Mouse (Mus musculus): ENCODE measurements around the gene Abcc8. TPM values are rescaled to one million over a fixed set of nuclear protein-coding genes. Genes with fewer than 3 reads are reported as not detected.

Abcc8 gene
- polyA plus RNA-seq, 2 experiments = 0.13 TPM

DNA sequence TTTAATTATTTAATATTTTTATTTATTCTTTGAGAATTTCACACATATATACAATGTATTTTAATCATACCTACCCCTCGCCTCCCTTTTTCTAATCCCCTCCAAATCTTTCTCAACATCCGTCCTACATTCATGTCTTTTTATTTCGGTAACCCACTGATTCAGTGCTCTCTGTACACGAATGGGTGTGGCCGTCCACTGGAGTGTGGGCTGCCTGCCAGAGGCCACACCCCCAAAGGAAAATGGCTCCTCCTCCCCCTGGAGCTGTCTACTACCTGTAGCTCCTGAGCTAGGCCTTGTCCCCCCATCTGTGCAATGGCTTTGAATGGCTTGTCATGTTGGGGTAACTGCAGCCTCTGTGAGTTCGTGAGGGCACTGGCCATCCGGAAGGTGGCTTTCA, 103.0 kb downstream of the Abcc8 start:
- Histone ChIP-seq H3K4me3 (ENCODE audit: insufficient read depth in 1 of 2, low read depth in 2 of 2, low read length in 2 of 2) (no peak overlapping the region), H3K9ac (replicated peaks) (no peak overlapping the region), H3K27me3 (ENCODE audit: control insufficient read depth, insufficient read depth, low read length) (no peaks in the 10 kb centered on the region), H3K27ac (no peak overlapping the region), H3K36me3 (replicated peaks; ENCODE audit: control insufficient read depth, insufficient read depth, low read depth) (peaks cover 30% of the 10 kb centered on the region), H3K4me2 (ENCODE audit: low read depth) (no peak overlapping the region), H3K4me1 (replicated peaks; ENCODE audit: control insufficient read depth in 2 of 2, insufficient read depth in 2 of 2, low read length in 1 of 2) (no peaks in the 10 kb centered on the region), H3K9me3 (ENCODE audit: control insufficient read depth, low read length) (no peaks in the 10 kb centered on the region)
- ATAC-seq (ENCODE audit: insufficient read depth) (no peak), DNase-seq (ENCODE audit: low read depth in 3 of 3, low spot score in 3 of 3) (no peak)
- no peak for TF ChIP-seq CTCF (IDR thresholded peaks at IDR 0.05; ENCODE audit: low read depth)
- TF ChIP-seq EP300 (IDR thresholded peaks at IDR 0.05; ENCODE audit: low read depth) = no peak
- 68% methylated on average over 7 of the region's 7 CpGs for WGBS (ENCODE audit: insufficient replicate concordance)

DNA sequence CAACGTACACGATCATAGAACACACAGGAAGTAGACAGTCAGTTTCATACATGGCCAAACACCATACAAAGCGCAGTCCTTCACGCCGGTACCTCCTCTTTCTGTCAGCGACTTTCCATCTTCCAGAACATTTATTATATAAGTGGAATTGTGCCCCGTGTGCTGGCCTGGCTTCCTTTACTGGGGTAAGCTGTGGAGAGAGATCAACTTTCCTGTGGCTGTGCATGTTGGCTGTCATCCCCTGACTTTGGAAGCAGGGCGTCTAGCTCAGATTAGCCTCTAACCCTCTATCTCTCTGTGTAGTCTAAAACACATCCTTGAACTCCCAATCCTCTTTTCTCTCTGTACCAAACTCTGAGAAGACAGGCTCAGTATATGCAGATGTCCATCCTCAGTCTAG, 111.0 kb downstream of the Abcc8 start:
- TF ChIP-seq EP300 (IDR thresholded peaks at IDR 0.05; ENCODE audit: low read depth) (no peak), CTCF (IDR thresholded peaks at IDR 0.05; ENCODE audit: low read depth) (no peak)
- ATAC-seq (ENCODE audit: insufficient read depth) (no peak), DNase-seq (ENCODE audit: low read depth in 3 of 3, low spot score in 3 of 3) (no peak)
- no peaks in the 10 kb centered on the region for H3K9me3 ChIP-seq (ENCODE audit: control insufficient read depth, low read length)
- H3K4me3 ChIP-seq (ENCODE audit: insufficient read depth in 1 of 2, low read depth in 2 of 2, low read length in 2 of 2) = no peak overlapping the region
- no peaks in the 10 kb centered on the region for H3K27me3 ChIP-seq (ENCODE audit: control insufficient read depth, insufficient read depth, low read length)
- H3K4me1 ChIP-seq (replicated peaks; ENCODE audit: control insufficient read depth in 2 of 2, insufficient read depth in 2 of 2, low read length in 1 of 2) = no peaks in the 10 kb centered on the region
- 79% methylated on average over 8 of the region's 8 CpGs for WGBS (ENCODE audit: insufficient replicate concordance)
- H3K27ac ChIP-seq = no peak overlapping the region
- H3K4me2 ChIP-seq (ENCODE audit: low read depth) = no peak overlapping the region
- H3K36me3 ChIP-seq (replicated peaks; ENCODE audit: control insufficient read depth, insufficient read depth, low read depth) = peaks cover 27% of the 10 kb centered on the region
- H3K9ac ChIP-seq (replicated peaks) = no peak overlapping the region

GRCm38 (mm10) chr7:46063296-46063695, 116.5 kb downstream of the Abcc8 start:
- H3K9ac ChIP-seq (replicated peaks) = no peak overlapping the region
- H3K4me1 ChIP-seq (replicated peaks; ENCODE audit: control insufficient read depth in 2 of 2, insufficient read depth in 2 of 2, low read length in 1 of 2) = no peaks in the 10 kb centered on the region
- no peak overlapping the region for H3K4me2 ChIP-seq (ENCODE audit: low read depth)
- no peaks in the 10 kb centered on the region for H3K27me3 ChIP-seq (ENCODE audit: control insufficient read depth, insufficient read depth, low read length)
- ATAC-seq (ENCODE audit: insufficient read depth) = no peak
- DNase-seq (ENCODE audit: low read depth in 3 of 3, low spot score in 3 of 3) = no peak
- H3K27ac ChIP-seq = no peak overlapping the region
- no peak overlapping the region for H3K4me3 ChIP-seq (ENCODE audit: insufficient read depth in 1 of 2, low read depth in 2 of 2, low read length in 2 of 2)
- no peaks in the 10 kb centered on the region for H3K9me3 ChIP-seq (ENCODE audit: control insufficient read depth, low read length)
- 86% methylated on average over 6 of the region's 6 CpGs for WGBS (ENCODE audit: insufficient replicate concordance)
- no peak for TF ChIP-seq CTCF (IDR thresholded peaks at IDR 0.05; ENCODE audit: low read depth)
- no peak for TF ChIP-seq EP300 (IDR thresholded peaks at IDR 0.05; ENCODE audit: low read depth)
- peaks cover 11% of the 10 kb centered on the region for H3K36me3 ChIP-seq (replicated peaks; ENCODE audit: control insufficient read depth, insufficient read depth, low read depth)

GRCm38 (mm10) chr7:46061614-46062013, 118.2 kb downstream of the Abcc8 start:
- H3K36me3 ChIP-seq (replicated peaks; ENCODE audit: control insufficient read depth, insufficient read depth, low read depth) = peaks cover 9% of the 10 kb centered on the region

GRCm38 (mm10) chr7:46060688-46061087, 119.1 kb downstream of the Abcc8 start:
- no peak for DNase-seq (ENCODE audit: low read depth in 3 of 3, low spot score in 3 of 3)

More at GRCm38 (mm10) chr7:46061614-46062013, 118.2 kb downstream of the Abcc8 start:
- Histone ChIP-seq H3K9me3 (ENCODE audit: control insufficient read depth, low read length) (no peaks in the 10 kb centered on the region), H3K4me1 (replicated peaks; ENCODE audit: control insufficient read depth in 2 of 2, insufficient read depth in 2 of 2, low read length in 1 of 2) (no peaks in the 10 kb centered on the region), H3K4me2 (ENCODE audit: low read depth) (no peak overlapping the region), H3K9ac (replicated peaks) (no peak overlapping the region), H3K27ac (no peak overlapping the region), H3K27me3 (ENCODE audit: control insufficient read depth, insufficient read depth, low read length) (no peaks in the 10 kb centered on the region), H3K4me3 (ENCODE audit: insufficient read depth in 1 of 2, low read depth in 2 of 2, low read length in 2 of 2) (no peak overlapping the region)
- WGBS (ENCODE audit: insufficient replicate concordance) = 78% methylated on average over 16 of the region's 16 CpGs
- no peak for TF ChIP-seq EP300 (IDR thresholded peaks at IDR 0.05; ENCODE audit: low read depth)
- no peak for TF ChIP-seq CTCF (IDR thresholded peaks at IDR 0.05; ENCODE audit: low read depth)
- ATAC-seq (ENCODE audit: insufficient read depth) = no peak
- no peak for DNase-seq (ENCODE audit: low read depth in 3 of 3, low spot score in 3 of 3)

More at GRCm38 (mm10) chr7:46060688-46061087, 119.1 kb downstream of the Abcc8 start:
- no peaks in the 10 kb centered on the region for H3K27me3 ChIP-seq (ENCODE audit: control insufficient read depth, insufficient read depth, low read length)
- no peak overlapping the region for H3K4me2 ChIP-seq (ENCODE audit: low read depth)
- no peaks in the 10 kb centered on the region for H3K4me1 ChIP-seq (replicated peaks; ENCODE audit: control insufficient read depth in 2 of 2, insufficient read depth in 2 of 2, low read length in 1 of 2)
- WGBS (ENCODE audit: insufficient replicate concordance) = 82% methylated on average over 8 of the region's 8 CpGs
- H3K9me3 ChIP-seq (ENCODE audit: control insufficient read depth, low read length) = no peaks in the 10 kb centered on the region
- no peak for TF ChIP-seq CTCF (IDR thresholded peaks at IDR 0.05; ENCODE audit: low read depth)
- TF ChIP-seq EP300 (IDR thresholded peaks at IDR 0.05; ENCODE audit: low read depth) = no peak
- no peak overlapping the region for H3K9ac ChIP-seq (replicated peaks)
- no peak for ATAC-seq (ENCODE audit: insufficient read depth)
- no peak overlapping the region for H3K27ac ChIP-seq
- peaks cover 9% of the 10 kb centered on the region for H3K36me3 ChIP-seq (replicated peaks; ENCODE audit: control insufficient read depth, insufficient read depth, low read depth)
- H3K4me3 ChIP-seq (ENCODE audit: insufficient read depth in 1 of 2, low read depth in 2 of 2, low read length in 2 of 2) = no peak overlapping the region
